Mouse (Mus musculus) testis, adult 2 months (tissue): ENCODE measurements around the gene Tcte1.

Source experiments
- CTCF ChIP-seq: fragments of 200-500 bp; IDR thresholded peaks from 2 replicates; pipeline ENCODE4 v1.5.1; 2012; ENCODE audit warnings: low read depth, mild to moderate bottlenecking, inconsistent platforms, low read length, moderate library complexity; ENCODE audit not compliant: control insufficient read depth, insufficient read depth, insufficient replicate concordance
- POLR2A ChIP-seq: fragments of 200-500 bp; IDR thresholded peaks from 2 replicates; pipeline ENCODE4 v1.6.1; 2012; ENCODE audit warnings: low read depth, mild to moderate bottlenecking, inconsistent platforms, low read length, moderate library complexity; ENCODE audit not compliant: control insufficient read depth

DNA sequence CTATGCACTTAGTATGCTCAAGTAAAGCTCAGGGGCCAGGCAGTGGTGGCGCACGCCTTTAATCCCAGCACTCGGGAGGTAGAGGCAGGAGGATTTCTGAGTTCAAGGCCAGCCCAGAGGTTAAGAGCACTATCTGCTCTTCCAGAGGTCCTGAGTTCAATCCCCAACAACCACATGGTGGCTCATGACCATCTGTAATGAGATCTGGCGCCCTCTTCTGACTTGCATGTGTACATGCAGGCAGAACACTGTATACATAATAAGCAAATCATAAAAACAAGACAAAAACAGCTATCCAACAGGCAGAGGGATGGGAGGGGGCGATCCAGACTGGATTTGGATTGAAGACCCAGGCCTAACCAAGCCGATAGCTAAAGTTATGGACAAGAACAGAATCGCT lies 55.6 kb downstream of the Tcte1 start:
- TF ChIP-seq CTCF (peak; percentile 5; the same call in 1 of the 2 replicates), POLR2A (no peak)
